Mouse (Mus musculus) left cerebral cortex, adult 2 months (tissue): Measurements from ENCODE around the gene Rpgrip1l. TPM values are rescaled to one million over a fixed set of nuclear protein-coding genes. Genes with fewer than 3 reads are reported as not detected.
A peak's percentile ranks its signal among the peaks of the same experiment; 100 is the strongest.

Experiments used
- DNase-seq, 2 experiments: peaks; one replicate each; pipeline ENCODE4 v3.0.0; 2021 to 2022; ENCODE audit warnings: low spot score in 2 of 2, mixed read lengths in 1 of 2; ENCODE audit errors: extremely low spot score in 1 of 2
- H3K27ac ChIP-seq: fragments of 200-600 bp; 2 replicates; pipeline ENCODE4 v1.8.1; 2022
- H3K4me3 ChIP-seq: fragments of 200-600 bp; 2 replicates; pipeline ENCODE4 v1.8.1; 2022
- CTCF ChIP-seq: fragments of 200-600 bp; IDR thresholded peaks from 2 replicates; pipeline ENCODE4 v1.8.1; 2022; ENCODE audit warnings: antibody characterized with exemption, mild to moderate bottlenecking, moderate library complexity
- intact Hi-C: fragments of 180-260 bp; cut with DNase I; formaldehyde crosslinking; loops from one replicate; pipeline ENCODE4 v1.15.1; 2025
- total RNA-seq, 2 experiments: library from RNA; stranded (reverse); gene quantifications; 2 replicates each; pipeline ENCODE4 v1.2.3; 2021

Rpgrip1l gene
- total RNA-seq, 2 experiments from 2014 or later, result 22.6 to 27.3 TPM

GRCm38 (mm10) chr8:91350628-91351027 lies 37.6 kb upstream of the Rpgrip1l start:
- no peak for TF ChIP-seq CTCF
- peak overlapping the region; percentile 57 for H3K27ac ChIP-seq
- DNase-seq, result peak in 1 of 2 experiments; percentile 42
- H3K4me3 ChIP-seq, result no peak overlapping the region
- intact Hi-C loops, result no loop called here

- TF ChIP-seq CTCF, result no peak
- Histone ChIP-seq H3K27ac (no peak overlapping the region), H3K4me3 (no peak overlapping the region)
- no peak for DNase-seq
- intact Hi-C loops, result no loop called here
These were observed 36.8 kb upstream of the Rpgrip1l start for GRCm38 (mm10) chr8:91349816-91350215.

- TF ChIP-seq CTCF, result no peak
- intact Hi-C loops, result no loop called here
- no peak overlapping the region for H3K27ac ChIP-seq
These were observed 34.5 kb upstream of the Rpgrip1l start for GRCm38 (mm10) chr8:91347595-91347994.

GRCm38 (mm10) chr8:91347146-91347545 lies 34.1 kb upstream of the Rpgrip1l start:
- H3K4me3 ChIP-seq, result no peak overlapping the region
- DNase-seq, result no peak
- intact Hi-C loops, result no loop called here
- no peak overlapping the region for H3K27ac ChIP-seq
- no peak for TF ChIP-seq CTCF

More at GRCm38 (mm10) chr8:91347595-91347994, 34.5 kb upstream of the Rpgrip1l start:
- no peak overlapping the region for H3K4me3 ChIP-seq
- DNase-seq, result no peak

- TF ChIP-seq CTCF, result no peak
- H3K27ac ChIP-seq, result no peak overlapping the region
- intact Hi-C loops, result no loop called here
- no peak overlapping the region for H3K4me3 ChIP-seq
- DNase-seq, result no peak
These were observed 31.6 kb upstream of the Rpgrip1l start for GRCm38 (mm10) chr8:91344659-91345058.

GRCm38 (mm10) chr8:91342798-91343197 lies 29.7 kb upstream of the Rpgrip1l start:
- no peak overlapping the region for H3K4me3 ChIP-seq
- no peak for TF ChIP-seq CTCF
- DNase-seq, result no peak
- no peak overlapping the region for H3K27ac ChIP-seq
- intact Hi-C loops, result no loop called here

- intact Hi-C loops, result no loop called here
- Histone ChIP-seq H3K27ac (no peak overlapping the region), H3K4me3 (no peak overlapping the region)
- TF ChIP-seq CTCF, result no peak
- no peak for DNase-seq
These were observed 29.1 kb upstream of the Rpgrip1l start for GRCm38 (mm10) chr8:91342196-91342595.

GRCm38 (mm10) chr8:91340746-91341145 lies 27.7 kb upstream of the Rpgrip1l start:
- no peak overlapping the region for H3K4me3 ChIP-seq
- H3K27ac ChIP-seq, result no peak overlapping the region
- no peak for TF ChIP-seq CTCF
- intact Hi-C loops, result no loop called here
- DNase-seq, result no peak

- intact Hi-C loops, result no loop called here
- no peak for TF ChIP-seq CTCF
- no peak for DNase-seq
These were observed 26.6 kb upstream of the Rpgrip1l start for GRCm38 (mm10) chr8:91339651-91340050.

GRCm38 (mm10) chr8:91338389-91339154 lies 25.5 kb upstream of the Rpgrip1l start:
- TF ChIP-seq CTCF, result no peak
- no peak overlapping the region for H3K4me3 ChIP-seq
- intact Hi-C loops, result no loop called here
- peak overlapping the region; percentile 48 for H3K27ac ChIP-seq
- DNase-seq, result no peak

More at GRCm38 (mm10) chr8:91339651-91340050, 26.6 kb upstream of the Rpgrip1l start:
- H3K4me3 ChIP-seq, result no peak overlapping the region
- no peak overlapping the region for H3K27ac ChIP-seq

GRCm38 (mm10) chr8:91329461-91329850 lies 16.4 kb upstream of the Rpgrip1l start:
- Histone ChIP-seq H3K27ac (peak overlapping the region; percentile 54; the same call in 1 of the 2 replicates), H3K4me3 (no peak overlapping the region)
- DNase-seq, result no peak
- intact Hi-C loops, result no loop called here
- no peak for TF ChIP-seq CTCF

- no peak for TF ChIP-seq CTCF
- intact Hi-C loops, result no loop called here
- DNase-seq, result no peak
- H3K27ac ChIP-seq, result no peak overlapping the region
- no peak overlapping the region for H3K4me3 ChIP-seq
These were observed 16.0 kb upstream of the Rpgrip1l start for GRCm38 (mm10) chr8:91329056-91329455.
